Mouse (Mus musculus): ENCODE data around the gene Foxn1. TPM values are rescaled to one million over a fixed set of nuclear protein-coding genes. Genes with fewer than 3 reads are reported as not detected.

Gene Foxn1
- polyA plus RNA-seq, 1 experiment: 0.06 TPM

- 89% methylated on average over 1 of the region's 1 CpGs for WGBS
- Histone ChIP-seq H3K27ac (ENCODE audit: insufficient read depth, low read depth, low read length) (no peak overlapping the region), H3K4me3 (ENCODE audit: low read depth, low read length) (no peak overlapping the region), H3K4me1 (ENCODE audit: control insufficient read depth, insufficient read depth, insufficient read length, low read length) (peaks cover 14% of the 10 kb centered on the region), H3K36me3 (ENCODE audit: control insufficient read depth, insufficient read depth, low read length) (peaks cover 3% of the 10 kb centered on the region), H3K27me3 (ENCODE audit: control insufficient read depth, insufficient read depth, low read length) (no peaks in the 10 kb centered on the region)
- no peak for TF ChIP-seq CTCF (IDR thresholded peaks at IDR 0.05; ENCODE audit: extremely low read depth, insufficient read length, insufficient replicate concordance, low read depth, low read length)
- TF ChIP-seq POLR2A (IDR thresholded peaks at IDR 0.05; ENCODE audit: low read depth, low read length): no peak
These were observed 39.2 kb upstream of the Foxn1 start for GRCm38 (mm10) chr11:78425572-78425971.

GRCm38 (mm10) chr11:78424352-78424751 is 38.0 kb upstream of the Foxn1 start:
- no peak for TF ChIP-seq POLR2A (IDR thresholded peaks at IDR 0.05; ENCODE audit: low read depth, low read length)
- no peak for TF ChIP-seq CTCF (IDR thresholded peaks at IDR 0.05; ENCODE audit: extremely low read depth, insufficient read length, insufficient replicate concordance, low read depth, low read length)
- Histone ChIP-seq H3K4me1 (ENCODE audit: control insufficient read depth, insufficient read depth, insufficient read length, low read length) (peaks cover 14% of the 10 kb centered on the region), H3K27me3 (ENCODE audit: control insufficient read depth, insufficient read depth, low read length) (no peaks in the 10 kb centered on the region), H3K36me3 (ENCODE audit: control insufficient read depth, insufficient read depth, low read length) (peaks cover 9% of the 10 kb centered on the region), H3K27ac (ENCODE audit: insufficient read depth, low read depth, low read length) (no peak overlapping the region), H3K4me3 (ENCODE audit: low read depth, low read length) (no peak overlapping the region)
- WGBS: 80% methylated on average over 2 of the region's 2 CpGs

- Histone ChIP-seq H3K4me1 (ENCODE audit: control insufficient read depth, insufficient read depth, insufficient read length, low read length) (peaks cover 8% of the 10 kb centered on the region), H3K27me3 (ENCODE audit: control insufficient read depth, insufficient read depth, low read length) (no peaks in the 10 kb centered on the region), H3K36me3 (ENCODE audit: control insufficient read depth, insufficient read depth, low read length) (peaks cover 19% of the 10 kb centered on the region), H3K27ac (ENCODE audit: insufficient read depth, low read depth, low read length) (peak within 1 kb of the TSS; percentile 92), H3K4me3 (ENCODE audit: low read depth, low read length) (peak within 1 kb of the TSS; percentile 76)
- WGBS: 17% methylated on average over 13 of the region's 13 CpGs
- TF ChIP-seq CTCF (IDR thresholded peaks at IDR 0.05; ENCODE audit: extremely low read depth, insufficient read length, insufficient replicate concordance, low read depth, low read length) (peak; percentile 23; the same call in 1 of the 2 replicates), POLR2A (IDR thresholded peaks at IDR 0.05; ENCODE audit: low read depth, low read length) (peak; percentile 86)
These were observed 35.9 kb upstream of the Foxn1 start, which contains the start of gene Slc13a2 for GRCm38 (mm10) chr11:78422055-78422819. Slc13a2 (minus strand) TSS chr11:78422217.

- H3K4me3 ChIP-seq (ENCODE audit: low read depth, low read length): peak overlapping the region; percentile 76
- no peaks in the 10 kb centered on the region for H3K27me3 ChIP-seq (ENCODE audit: control insufficient read depth, insufficient read depth, low read length)
- H3K4me1 ChIP-seq (ENCODE audit: control insufficient read depth, insufficient read depth, insufficient read length, low read length): peaks cover 8% of the 10 kb centered on the region
- TF ChIP-seq POLR2A (IDR thresholded peaks at IDR 0.05; ENCODE audit: low read depth, low read length) (peak; percentile 10; the same call in 1 of the 2 replicates), CTCF (IDR thresholded peaks at IDR 0.05; ENCODE audit: extremely low read depth, insufficient read length, insufficient replicate concordance, low read depth, low read length) (no peak)
- 44% methylated on average over 13 of the region's 13 CpGs for WGBS
- peaks cover 27% of the 10 kb centered on the region for H3K36me3 ChIP-seq (ENCODE audit: control insufficient read depth, insufficient read depth, low read length)
- H3K27ac ChIP-seq (ENCODE audit: insufficient read depth, low read depth, low read length): peak overlapping the region; percentile 92
These were observed 35.0 kb upstream of the Foxn1 start for GRCm38 (mm10) chr11:78421201-78422009.

GRCm38 (mm10) chr11:78420263-78420889 is 34.0 kb upstream of the Foxn1 start:
- Histone ChIP-seq H3K4me3 (ENCODE audit: low read depth, low read length) (peak overlapping the region; percentile 71), H3K27me3 (ENCODE audit: control insufficient read depth, insufficient read depth, low read length) (no peaks in the 10 kb centered on the region), H3K4me1 (ENCODE audit: control insufficient read depth, insufficient read depth, insufficient read length, low read length) (peaks cover 8% of the 10 kb centered on the region), H3K27ac (ENCODE audit: insufficient read depth, low read depth, low read length) (peak overlapping the region; percentile 74), H3K36me3 (ENCODE audit: control insufficient read depth, insufficient read depth, low read length) (peaks cover 31% of the 10 kb centered on the region)
- WGBS: 68% methylated on average over 12 of the region's 12 CpGs
- TF ChIP-seq CTCF (IDR thresholded peaks at IDR 0.05; ENCODE audit: extremely low read depth, insufficient read length, insufficient replicate concordance, low read depth, low read length) (no peak), POLR2A (IDR thresholded peaks at IDR 0.05; ENCODE audit: low read depth, low read length) (no peak)

- H3K27ac ChIP-seq (ENCODE audit: insufficient read depth, low read depth, low read length): 0 out of 2 replicates have a peak overlapping the region, but pooled peaks have one; percentile 25
- peaks cover 15% of the 10 kb centered on the region for H3K4me1 ChIP-seq (ENCODE audit: control insufficient read depth, insufficient read depth, insufficient read length, low read length)
- peak overlapping the region; percentile 30 for H3K4me3 ChIP-seq (ENCODE audit: low read depth, low read length)
- WGBS: 54% methylated on average over 6 of the region's 6 CpGs
- H3K27me3 ChIP-seq (ENCODE audit: control insufficient read depth, insufficient read depth, low read length): no peaks in the 10 kb centered on the region
- peaks cover 41% of the 10 kb centered on the region for H3K36me3 ChIP-seq (ENCODE audit: control insufficient read depth, insufficient read depth, low read length)
- TF ChIP-seq POLR2A (IDR thresholded peaks at IDR 0.05; ENCODE audit: low read depth, low read length): no peak
- TF ChIP-seq CTCF (IDR thresholded peaks at IDR 0.05; ENCODE audit: extremely low read depth, insufficient read length, insufficient replicate concordance, low read depth, low read length): no peak
These were observed 30.5 kb upstream of the Foxn1 start for GRCm38 (mm10) chr11:78416854-78417253.
